Mouse (Mus musculus) cortical plate, adult 2 months (tissue): ENCODE data around the gene Atp5g2. TPM values are rescaled to one million over a fixed set of nuclear protein-coding genes. Genes with fewer than 3 reads are reported as not detected.

Experiments
- H3K27ac ChIP-seq: fragments of 200-500 bp; 2 replicates; pipeline ENCODE4 v1.5.1; 2012; ENCODE audit warnings: low read length, control low read depth, inconsistent platforms; ENCODE audit not compliant: insufficient read depth
- H3K4me1 ChIP-seq: fragments of 200-500 bp; 2 replicates; pipeline ENCODE4 v1.6.1; 2011; ENCODE audit warnings: low read length; ENCODE audit not compliant: control insufficient read depth, insufficient read depth
- H3K4me3 ChIP-seq: fragments of 200-500 bp; 2 replicates; pipeline ENCODE4 v1.5.1; 2011; ENCODE audit warnings: mild to moderate bottlenecking, low read length, control low read depth; ENCODE audit not compliant: insufficient read depth
- CTCF ChIP-seq: fragments of 200-500 bp; IDR thresholded peaks from 2 replicates; pipeline ENCODE4 v1.5.1; 2011; ENCODE audit warnings: mild to moderate bottlenecking, control low read depth, low read length; ENCODE audit not compliant: insufficient read depth; ENCODE audit errors: extremely low read depth
- POLR2A ChIP-seq: fragments of 200-500 bp; IDR thresholded peaks from 2 replicates; pipeline ENCODE4 v1.6.1; 2011; ENCODE audit warnings: mild to moderate bottlenecking, low read length, control low read depth; ENCODE audit not compliant: insufficient read depth; ENCODE audit errors: extremely low read depth
- polyA plus RNA-seq: library from polyadenylated mRNA; depleted of rRNA; stranded (reverse); fragments of >200 nt; gene quantifications from 2 replicates; pipeline ENCODE4 v1.2.3, GENCODE M21; 2012

The Atp5g2 gene
- polyA plus RNA-seq, 1 experiment = 293 TPM

- Histone ChIP-seq H3K4me1 (no peaks in the 10 kb centered on the region), H3K27ac (no peak overlapping the region), H3K4me3 (no peak overlapping the region)
- TF ChIP-seq CTCF (no peak), POLR2A (no peak)
These were observed 24.7 kb upstream of the Atp5g2 start for GRCm38 (mm10) chr15:102696899-102697298.

- Histone ChIP-seq H3K4me3 (peak overlapping the region; percentile 41), H3K27ac (no peak overlapping the region), H3K4me1 (no peaks in the 10 kb centered on the region)
- TF ChIP-seq POLR2A = no peak
- no peak for TF ChIP-seq CTCF
These were observed 21.4 kb upstream of the Atp5g2 start for GRCm38 (mm10) chr15:102693600-102693999.

- H3K4me1 ChIP-seq = no peaks in the 10 kb centered on the region
- TF ChIP-seq CTCF (peak; percentile 26; the same call in 1 of the 2 replicates), POLR2A (0 out of 2 replicates have a peak, but pooled peaks have one; percentile 8)
- no peak overlapping the region for H3K27ac ChIP-seq
- H3K4me3 ChIP-seq = peak overlapping the region; percentile 41
These were observed 20.8 kb upstream of the Atp5g2 start for GRCm38 (mm10) chr15:102692991-102693411.

GRCm38 (mm10) chr15:102692321-102692804 is 20.2 kb upstream of the Atp5g2 start:
- 0 out of 2 replicates have a peak overlapping the region, but pooled peaks have one; percentile 10 for H3K27ac ChIP-seq

GRCm38 (mm10) chr15:102685791-102686190 is 13.6 kb upstream of the Atp5g2 start:
- H3K27ac ChIP-seq = no peak overlapping the region
- H3K4me3 ChIP-seq = no peak overlapping the region
- TF ChIP-seq CTCF = no peak
- peaks cover 3% of the 10 kb centered on the region; the same call in 1 of the 2 replicates for H3K4me1 ChIP-seq

More at GRCm38 (mm10) chr15:102692321-102692804, 20.2 kb upstream of the Atp5g2 start:
- Histone ChIP-seq H3K4me3 (peak overlapping the region; percentile 41), H3K4me1 (no peaks in the 10 kb centered on the region)
- TF ChIP-seq POLR2A (no peak), CTCF (no peak)

GRCm38 (mm10) chr15:102683670-102684069 is 11.5 kb upstream of the Atp5g2 start:
- Histone ChIP-seq H3K27ac (no peak overlapping the region), H3K4me1 (peaks cover 3% of the 10 kb centered on the region; the same call in 1 of the 2 replicates), H3K4me3 (no peak overlapping the region)
- TF ChIP-seq POLR2A (no peak), CTCF (peak; percentile 47)

GRCm38 (mm10) chr15:102676345-102676744 is 4.2 kb upstream of the Atp5g2 start:
- Histone ChIP-seq H3K4me1 (no peaks in the 10 kb centered on the region), H3K27ac (no peak overlapping the region), H3K4me3 (no peak overlapping the region)
- TF ChIP-seq CTCF = no peak
- TF ChIP-seq POLR2A = no peak

- TF ChIP-seq POLR2A (peak; percentile 83), CTCF (no peak)
- peak overlapping the region; percentile 3; the same call in 1 of the 2 replicates for H3K4me3 ChIP-seq
- H3K4me1 ChIP-seq = peaks cover 3% of the 10 kb centered on the region
- no peak overlapping the region for H3K27ac ChIP-seq
These were observed 1.4 kb upstream of the Atp5g2 start for GRCm38 (mm10) chr15:102673548-102673947.

- Histone ChIP-seq H3K4me1 (peaks cover 3% of the 10 kb centered on the region), H3K27ac (peak overlapping the region; percentile 98), H3K4me3 (peak overlapping the region; percentile 25)
- TF ChIP-seq POLR2A = peak; percentile 53; the same call in 1 of the 2 replicates
- no peak for TF ChIP-seq CTCF
These were observed 384 bp downstream of the Atp5g2 start for GRCm38 (mm10) chr15:102671721-102672214.
